Comparison of ENCODE assay signal across 32 mouse cellular contexts in the genomic region with DNA sequence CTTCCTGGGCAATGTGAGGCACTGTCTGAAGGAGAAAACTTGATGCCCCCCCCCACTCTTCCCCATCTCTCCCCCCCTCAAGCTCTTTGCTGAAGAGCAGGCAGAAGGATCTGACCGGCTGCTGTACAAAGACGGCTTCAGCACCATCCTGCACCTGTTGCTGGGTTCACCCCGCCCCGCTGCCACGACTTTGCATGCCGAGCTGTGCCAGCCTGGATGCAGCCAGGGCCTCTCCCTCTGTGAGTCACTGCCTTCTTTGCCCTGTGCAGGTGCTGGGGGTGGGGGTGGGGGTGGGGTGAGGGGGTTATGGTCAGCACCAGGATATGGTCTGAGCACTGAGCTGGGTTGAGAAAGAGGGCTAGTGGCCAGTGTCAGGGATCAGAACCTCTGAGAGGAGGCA. TPM values are rescaled to one million over a fixed set of nuclear protein-coding genes. Genes with fewer than 3 reads are reported as not detected.
A peak's percentile ranks its signal among the peaks of the same experiment; 100 is the strongest.
DNase-seq lines count a peak whose midpoint lies in the region; ATAC-seq and TF ChIP-seq lines count a peak whose summit lies in the region.
"Had no signal": no experiment of that assay in that cellular context is flagged by ENCODE, and none has a peak within 500 bp of the region (broad histone marks: within the 10 kb centered on the region; RNA-seq: fewer than 3 reads in every experiment).

No protein-coding gene starts in this region.

- DNase-seq in lung, postnatal 25 days (ENCODE audit: low spot score), result no peak
- peak; percentile 45 for DNase-seq in CH12.LX (ENCODE audit: extremely low read depth)
- no peak for DNase-seq in ovary, postnatal 10 days (ENCODE audit: low spot score)
- DNase-seq: adrenal gland, postnatal 10 days; B cell, adult 2 months; cerebellum, adult 18-20 months; cerebellum, postnatal 14 days; forebrain, postnatal 0 days; gastrocnemius, postnatal 14 days; heart, adult 18-20 months; heart, postnatal 36 days; kidney, adult 11 months; kidney, postnatal 14 days; liver, postnatal 0 days had no signal

- no peak overlapping the region for H3K4me2 ChIP-seq in intestine, embryonic 15.5 days (replicated peaks)
- H3K4me2 ChIP-seq in intestine, postnatal 0 days (replicated peaks; ENCODE audit: low read depth), result no peak overlapping the region
- H3K4me2 ChIP-seq in lung, embryonic 16.5 days (ENCODE audit: low read depth, low read length), result no peak overlapping the region
- H3K4me2 ChIP-seq in CH12.LX (ENCODE audit: insufficient read depth, low read depth, poor library complexity, severe bottlenecking), result no peak overlapping the region
- no peak overlapping the region for H3K4me2 ChIP-seq in stomach, embryonic 16.5 days (ENCODE audit: low read depth, low read length)
- H3K4me2 ChIP-seq: heart, embryonic 13.5 days; hindbrain, embryonic 15.5 days; liver, embryonic 11.5 days; midbrain, embryonic 12.5 days had no signal

- 78% methylated on average over 6 of the region's 6 CpGs for WGBS in intestine, embryonic 15.5 days
- 62% methylated on average over 6 of the region's 6 CpGs for WGBS in intestine, postnatal 0 days
- WGBS in lung, embryonic 16.5 days, result 45% methylated on average over 6 of the region's 6 CpGs
- 70% methylated on average over 6 of the region's 6 CpGs for WGBS in stomach, embryonic 16.5 days

- H3K4me1 ChIP-seq in intestine, embryonic 15.5 days (replicated peaks), result peaks cover 2% of the 10 kb centered on the region; the same call in 1 of the 2 replicates
- no peaks in the 10 kb centered on the region; the same call in 1 of the 2 replicates for H3K4me1 ChIP-seq in intestine, postnatal 0 days (replicated peaks; ENCODE audit: control insufficient read depth, insufficient read depth, low read length)
- peaks cover 4% of the 10 kb centered on the region for H3K4me1 ChIP-seq in lung, embryonic 16.5 days (replicated peaks; ENCODE audit: control insufficient read depth, insufficient read depth, low read length)
- peaks cover 0 to 62% of the 10 kb centered on the region in 2 experiments; a peak in 2 of 4 replicates for H3K4me1 ChIP-seq in CH12.LX (ENCODE audit: control insufficient read depth in 1 of 2, insufficient read depth in 2 of 2)
- H3K4me1 ChIP-seq in stomach, embryonic 16.5 days (ENCODE audit: control insufficient read depth, insufficient read depth, low read length), result peaks cover 13% of the 10 kb centered on the region
- H3K4me1 ChIP-seq: midbrain, embryonic 12.5 days had no signal

- peaks cover 1% of the 10 kb centered on the region; the same call in 1 of the 2 replicates for H3K79me2 ChIP-seq in CH12.LX (replicated peaks; ENCODE audit: control insufficient read depth, extremely low read depth, insufficient read depth, poor library complexity, severe bottlenecking)

- no peaks in the 10 kb centered on the region for H3K9me3 ChIP-seq in intestine, embryonic 15.5 days
- no peaks in the 10 kb centered on the region for H3K9me3 ChIP-seq in intestine, postnatal 0 days (ENCODE audit: control insufficient read depth)
- no peaks in the 10 kb centered on the region for H3K9me3 ChIP-seq in lung, embryonic 16.5 days (ENCODE audit: control insufficient read depth, low read length)
- H3K9me3 ChIP-seq in CH12.LX (replicated peaks; ENCODE audit: low read length), result no peaks in the 10 kb centered on the region
- H3K9me3 ChIP-seq in stomach, embryonic 16.5 days (replicated peaks; ENCODE audit: control insufficient read depth, low read length), result no peaks in the 10 kb centered on the region
- H3K9me3 ChIP-seq: forebrain, embryonic 10.5 days; heart, embryonic 13.5 days; hindbrain, embryonic 15.5 days; midbrain, embryonic 12.5 days had no signal

- H3K27ac ChIP-seq in intestine, embryonic 15.5 days, result no peak overlapping the region
- no peak overlapping the region for H3K27ac ChIP-seq in intestine, postnatal 0 days (ENCODE audit: low read depth, low read length)
- peak overlapping the region; percentile 47 for H3K27ac ChIP-seq in lung, embryonic 16.5 days (ENCODE audit: low read length)
- no peak overlapping the region for H3K27ac ChIP-seq in CH12.LX (ENCODE audit: insufficient read depth, low read depth)
- H3K27ac ChIP-seq in stomach, embryonic 16.5 days (ENCODE audit: low read length), result peak overlapping the region; percentile 44
- H3K27ac ChIP-seq: forebrain, embryonic 10.5 days; heart, embryonic 13.5 days; hindbrain, embryonic 15.5 days; midbrain, embryonic 12.5 days had no signal

- dilution Hi-C loops in CH12.LX (cut with MboI; ENCODE audit: extremely low pct_ligation_motif_present, extremely low pct_unique_long_range_greater_than_20kb, low sequenced_read_pairs), result no loop called here

- TF ChIP-seq CTCF in intestine, postnatal 0 days (IDR thresholded peaks at IDR 0.05; ENCODE audit: low read depth), result no peak
- TF ChIP-seq CTCF in CH12.LX (conservative IDR thresholded peaks at IDR 0.05 in 1 of 2, IDR thresholded peaks at IDR 0.05 in 1 of 2; ENCODE audit: low read depth in 2 of 2, low read length in 2 of 2), result no peak

- no peak for TF ChIP-seq EP300 in CH12.LX (IDR thresholded peaks at IDR 0.05; ENCODE audit: low read length)

- H3K27me3 ChIP-seq in intestine, embryonic 15.5 days (replicated peaks), result no peaks in the 10 kb centered on the region
- H3K27me3 ChIP-seq in intestine, postnatal 0 days (replicated peaks; ENCODE audit: control insufficient read depth, insufficient read depth, low read length), result no peaks in the 10 kb centered on the region
- H3K27me3 ChIP-seq in lung, embryonic 16.5 days (ENCODE audit: control insufficient read depth, insufficient read depth, low read depth, low read length), result no peaks in the 10 kb centered on the region
- no peaks in the 10 kb centered on the region for H3K27me3 ChIP-seq in CH12.LX (replicated peaks)
- H3K27me3 ChIP-seq in stomach, embryonic 16.5 days (ENCODE audit: control insufficient read depth, insufficient read depth, low read length), result no peaks in the 10 kb centered on the region
- H3K27me3 ChIP-seq: heart, embryonic 13.5 days; hindbrain, embryonic 15.5 days; midbrain, embryonic 12.5 days had no signal

- no peak overlapping the region for H3K9ac ChIP-seq in intestine, embryonic 15.5 days
- H3K9ac ChIP-seq in intestine, postnatal 0 days (ENCODE audit: low read depth, low read length), result no peak overlapping the region
- H3K9ac ChIP-seq in lung, embryonic 16.5 days (ENCODE audit: low read length), result no peak overlapping the region
- H3K9ac ChIP-seq in CH12.LX (ENCODE audit: insufficient read depth, low read depth), result no peak overlapping the region
- H3K9ac ChIP-seq in stomach, embryonic 16.5 days (ENCODE audit: low read length), result no peak overlapping the region; the same call in 1 of the 2 replicates
- H3K9ac ChIP-seq: forebrain, postnatal 0 days; heart, embryonic 13.5 days; hindbrain, embryonic 15.5 days; liver, postnatal 0 days; midbrain, embryonic 12.5 days had no signal

- TF ChIP-seq RAD21 in CH12.LX (IDR thresholded peaks at IDR 0.05; ENCODE audit: low read depth, low read length), result no peak

- H3K4me3 ChIP-seq in intestine, embryonic 15.5 days (replicated peaks), result no peak overlapping the region
- no peak overlapping the region for H3K4me3 ChIP-seq in intestine, postnatal 0 days (ENCODE audit: low read depth, low read length)
- H3K4me3 ChIP-seq in lung, embryonic 16.5 days (ENCODE audit: low read length), result no peak overlapping the region
- no peak overlapping the region for H3K4me3 ChIP-seq in CH12.LX (replicated peaks in 1 of 3; ENCODE audit: low read depth in 2 of 3, low read length in 2 of 3, poor library complexity in 1 of 3)
- H3K4me3 ChIP-seq in stomach, embryonic 16.5 days (replicated peaks; ENCODE audit: low read length), result no peak overlapping the region
- H3K4me3 ChIP-seq: forebrain, embryonic 10.5 days; heart, embryonic 13.5 days; hindbrain, embryonic 15.5 days; midbrain, embryonic 12.5 days had no signal

- no peaks in the 10 kb centered on the region for H3K36me3 ChIP-seq in intestine, embryonic 15.5 days
- H3K36me3 ChIP-seq in intestine, postnatal 0 days (ENCODE audit: control insufficient read depth, insufficient read depth), result peaks cover 15% of the 10 kb centered on the region; the same call in 1 of the 2 replicates
- H3K36me3 ChIP-seq in lung, embryonic 16.5 days (ENCODE audit: control insufficient read depth, insufficient read depth, low read length), result no peaks in the 10 kb centered on the region; the same call in 1 of the 2 replicates
- H3K36me3 ChIP-seq in CH12.LX (replicated peaks in 1 of 2; ENCODE audit: control insufficient read depth in 1 of 2, insufficient read depth in 1 of 2, low read length in 1 of 2), result peaks cover 22 to 87% of the 10 kb centered on the region in 2 experiments
- H3K36me3 ChIP-seq in stomach, embryonic 16.5 days (ENCODE audit: control insufficient read depth, insufficient read depth, low read length), result no peaks in the 10 kb centered on the region

- ATAC-seq in intestine, embryonic 15.5 days, result peak; percentile 32; the same call in 1 of the 2 replicates
- no peak for ATAC-seq in intestine, postnatal 0 days
- ATAC-seq in lung, embryonic 16.5 days (ENCODE audit: low read depth), result peak; percentile 29; the same call in 1 of the 2 replicates
- ATAC-seq in stomach, embryonic 16.5 days (ENCODE audit: insufficient read depth, low FRiP score), result peak; percentile 61; the same call in 1 of the 2 replicates
- ATAC-seq: activated CD4-positive, CD25-positive, alpha-beta regulatory T cell, adult 4 months; forebrain, postnatal 0 days; liver, postnatal 0 days had no signal

- TF ChIP-seq POLR2A in CH12.LX (IDR thresholded peaks at IDR 0.05; ENCODE audit: low read depth, low read length), result no peak

- in situ Hi-C loops in CH12.LX (cut with MboI; ENCODE audit: low pct_ligation_motif_present, low pct_unique_long_range_greater_than_20kb, low sequenced_read_pairs), result no loop called here

RNA-seq across cellular contexts. Expression of a gene that starts 6.9 kb away (rescaled TPM):
- polyA plus RNA-seq in intestine, embryonic 15.5 days (2015; fragmentation: Nextera tagmentation; extraction: Ambion mirVana), result 22.8 and 23.8 TPM in 2 replicates
- polyA plus RNA-seq in intestine, postnatal 0 days (2015; fragmentation: Nextera tagmentation; extraction: Ambion mirVana), result 8.4 TPM in 2 replicates
- 17.3 and 19.4 TPM in 2 replicates for polyA plus RNA-seq in lung, embryonic 16.5 days (2015; fragmentation: Nextera tagmentation; extraction: Ambion mirVana)
- 17.2 and 19.9 TPM in 2 replicates for total RNA-seq in CH12.LX (2012; rRNA removed)
- 10.7 and 12.3 TPM in 2 replicates for total RNA-seq in CH12.LX (2014; rRNA removed)
- 66.8 and 75.2 TPM in 2 replicates for polyA plus RNA-seq in CH12.LX (2012; ENCODE audit: insufficient read length, low read depth)
- polyA plus RNA-seq in stomach, embryonic 16.5 days (2015; fragmentation: Nextera tagmentation; extraction: Ambion mirVana), result 39.7 and 54.7 TPM in 2 replicates

RNA-seq across cellular contexts. Expression of a gene that starts 12.9 kb away (rescaled TPM):
- polyA plus RNA-seq in intestine, embryonic 15.5 days (2015; fragmentation: Nextera tagmentation; extraction: Ambion mirVana), result not detected in 2 replicates
- 0.03 TPM in 1 of 2 replicates, not detected in the other for polyA plus RNA-seq in intestine, postnatal 0 days (2015; fragmentation: Nextera tagmentation; extraction: Ambion mirVana)
- not detected in 2 replicates for polyA plus RNA-seq in lung, embryonic 16.5 days (2015; fragmentation: Nextera tagmentation; extraction: Ambion mirVana)
- total RNA-seq in CH12.LX (2012; rRNA removed) (0.04 TPM in 1 of 2 replicates, not detected in the other), CH12.LX (2014; rRNA removed) (not detected in 2 replicates)
- 0.08 TPM in 1 of 2 replicates, not detected in the other for polyA plus RNA-seq in CH12.LX (2012; ENCODE audit: insufficient read length, low read depth)
- 0.05 and 0.11 TPM in 2 replicates for polyA plus RNA-seq in stomach, embryonic 16.5 days (2015; fragmentation: Nextera tagmentation; extraction: Ambion mirVana)
- total RNA-seq: adrenal gland, postnatal 10 days; forebrain, postnatal 0 days; gastrocnemius, postnatal 14 days; heart, adult 18-20 months; heart, postnatal 36 days; layer of hippocampus, adult 18-20 months; layer of hippocampus, postnatal 14 days; megakaryocyte progenitor cell, adult 5-6 weeks; monocyte, adult 5-6 weeks had no signal
- polyA plus RNA-seq: activated CD4-positive, CD25-positive, alpha-beta regulatory T cell, adult 4 months; embryonic facial prominence, embryonic 11.5 days; limb, embryonic 11.5 days; liver, embryonic 11.5 days; midbrain, embryonic 12.5 days; neural tube, embryonic 11.5 days had no signal

RNA-seq across cellular contexts. Expression of a gene that starts 15.5 kb away (rescaled TPM):
- 256 and 271 TPM in 2 replicates for polyA plus RNA-seq in intestine, embryonic 15.5 days (2015; fragmentation: Nextera tagmentation; extraction: Ambion mirVana)
- polyA plus RNA-seq in intestine, postnatal 0 days (2015; fragmentation: Nextera tagmentation; extraction: Ambion mirVana), result 114 and 120 TPM in 2 replicates
- polyA plus RNA-seq in lung, embryonic 16.5 days (2015; fragmentation: Nextera tagmentation; extraction: Ambion mirVana), result 174 and 177 TPM in 2 replicates
- total RNA-seq in CH12.LX (2012; rRNA removed) (239 and 308 TPM in 2 replicates), CH12.LX (2014; rRNA removed) (448 and 507 TPM in 2 replicates)
- 226 and 251 TPM in 2 replicates for polyA plus RNA-seq in CH12.LX (2012; ENCODE audit: insufficient read length, low read depth)
- 193 and 215 TPM in 2 replicates for polyA plus RNA-seq in stomach, embryonic 16.5 days (2015; fragmentation: Nextera tagmentation; extraction: Ambion mirVana)

RNA-seq across cellular contexts. Expression of a gene that starts 19.4 kb away (rescaled TPM):
- polyA plus RNA-seq in intestine, embryonic 15.5 days (2015; fragmentation: Nextera tagmentation; extraction: Ambion mirVana), result 13.8 TPM in 2 replicates
- polyA plus RNA-seq in intestine, postnatal 0 days (2015; fragmentation: Nextera tagmentation; extraction: Ambion mirVana), result 6.9 and 8.0 TPM in 2 replicates
- polyA plus RNA-seq in lung, embryonic 16.5 days (2015; fragmentation: Nextera tagmentation; extraction: Ambion mirVana), result 8.9 and 9.8 TPM in 2 replicates
- total RNA-seq in CH12.LX (2012; rRNA removed) (10.5 and 14.8 TPM in 2 replicates), CH12.LX (2014; rRNA removed) (7.8 and 8.2 TPM in 2 replicates)
- polyA plus RNA-seq in CH12.LX (2012; ENCODE audit: insufficient read length, low read depth), result 9.1 and 10.5 TPM in 2 replicates
- 14.6 and 15.1 TPM in 2 replicates for polyA plus RNA-seq in stomach, embryonic 16.5 days (2015; fragmentation: Nextera tagmentation; extraction: Ambion mirVana)

RNA-seq across cellular contexts. Expression of a gene that starts 19.9 kb away (rescaled TPM):
- not detected in 2 replicates for polyA plus RNA-seq in intestine, embryonic 15.5 days (2015; fragmentation: Nextera tagmentation; extraction: Ambion mirVana)
- not detected in 2 replicates for polyA plus RNA-seq in intestine, postnatal 0 days (2015; fragmentation: Nextera tagmentation; extraction: Ambion mirVana)
- polyA plus RNA-seq in lung, embryonic 16.5 days (2015; fragmentation: Nextera tagmentation; extraction: Ambion mirVana), result not detected in 2 replicates
- total RNA-seq in CH12.LX (2012; rRNA removed) (not detected in 2 replicates), CH12.LX (2014; rRNA removed) (0.51 TPM in 1 of 2 replicates, not detected in the other)
- not detected in 2 replicates for polyA plus RNA-seq in CH12.LX (2012; ENCODE audit: insufficient read length, low read depth)
- polyA plus RNA-seq in stomach, embryonic 16.5 days (2015; fragmentation: Nextera tagmentation; extraction: Ambion mirVana), result not detected in 2 replicates
- polyA plus RNA-seq: activated CD4-positive, CD25-positive, alpha-beta regulatory T cell, adult 4 months; embryonic facial prominence, embryonic 11.5 days; forebrain, embryonic 10.5 days; forebrain, postnatal 0 days; heart, embryonic 13.5 days; hindbrain, embryonic 15.5 days; liver, embryonic 11.5 days; liver, postnatal 0 days; midbrain, embryonic 12.5 days; neural tube, embryonic 11.5 days; testis, adult 2 months had no signal

Comparison
In these comparisons a context has a peak if more than half of its experiments do, and no peak if none do; other contexts are left out.
1. H3K27ac ChIP-seq: peak in lung, embryonic 16.5 days (single experiment) and stomach, embryonic 16.5 days (single experiment); none in intestine, embryonic 15.5 days (single experiment), intestine, postnatal 0 days (single experiment) and CH12.LX (single experiment).